Mouse (Mus musculus): ENCODE measurements around the gene Fezf2.

GRCm38 (mm10) chr14:12393271-12393861 is 45.4 kb upstream of the Fezf2 start:
- TF ChIP-seq POLR2A (IDR thresholded peaks at IDR 0.05; ENCODE audit: insufficient read depth, low read length) (no peak), CTCF (IDR thresholded peaks at IDR 0.05; ENCODE audit: low read depth, low read length) (no peak), EP300 (IDR thresholded peaks at IDR 0.05; ENCODE audit: insufficient read depth, low read depth, low read length) (no peak)
